13 mouse cellular contexts compared by ENCODE assay signal in the genomic region with DNA sequence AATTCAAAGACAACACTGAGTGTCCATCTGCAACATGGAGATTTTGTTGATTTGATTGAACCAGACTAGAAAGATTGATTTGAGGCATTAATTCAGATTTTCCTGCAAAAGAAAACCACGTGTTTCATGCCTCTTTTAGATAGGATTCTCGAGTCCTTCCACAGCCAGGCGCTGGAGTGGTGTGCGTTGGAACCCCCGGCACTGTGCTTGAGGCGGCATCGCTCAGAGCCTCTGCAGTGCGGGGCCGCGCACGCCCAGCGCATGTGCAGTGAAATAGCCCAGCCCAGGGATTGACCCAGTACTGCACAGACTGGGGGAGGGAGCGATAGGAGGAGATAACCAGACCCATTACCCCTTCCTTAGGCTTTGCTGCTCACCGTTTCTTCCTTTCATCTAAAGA. TPM values are rescaled to one million over a fixed set of nuclear protein-coding genes. Genes with fewer than 3 reads are reported as not detected.
DNase-seq lines count a peak whose midpoint lies in the region; ATAC-seq lines count a peak whose summit lies in the region.
"Had no signal": no experiment of that assay in that cellular context is flagged by ENCODE, and none has a peak within 500 bp of the region (broad histone marks: within the 10 kb centered on the region; RNA-seq: fewer than 3 reads in every experiment).

No protein-coding gene starts in this region.

- peaks cover 13% of the 10 kb centered on the region for H3K4me1 ChIP-seq in forebrain, embryonic 10.5 days
- H3K4me1 ChIP-seq in forebrain, embryonic 16.5 days (replicated peaks; ENCODE audit: control insufficient read depth, insufficient read depth, low read length): peaks cover 7% of the 10 kb centered on the region

- ATAC-seq in forebrain, embryonic 16.5 days: no peak

- no peak overlapping the region for H3K9ac ChIP-seq in forebrain, embryonic 16.5 days (replicated peaks; ENCODE audit: low read depth, low read length)

- peak; percentile 34 for DNase-seq in forebrain, embryonic 10.5 days (ENCODE audit: extremely low spot score, low spot score)
- peak; percentile 40 for DNase-seq in urinary bladder, postnatal 25 days (ENCODE audit: low spot score)
- no peak for DNase-seq in urinary bladder, postnatal 10 days (ENCODE audit: low spot score)
- DNase-seq in kidney, postnatal 14 days: peak; percentile 72
- DNase-seq in testis, postnatal 10 days (ENCODE audit: low spot score): peak; percentile 55
- no peak for DNase-seq in yolk sac, embryonic 10.5 days (ENCODE audit: low spot score)
- DNase-seq in layer of hippocampus, postnatal 14 days (ENCODE audit: low spot score in 2 of 2): no peak
- DNase-seq: B cell, adult 2 months; cerebellum, adult 18-20 months; lung, adult 2 months had no signal

- H3K27me3 ChIP-seq in forebrain, embryonic 10.5 days (ENCODE audit: poor library complexity, severe bottlenecking): peaks cover 100% of the 10 kb centered on the region
- H3K27me3 ChIP-seq in forebrain, embryonic 16.5 days (replicated peaks; ENCODE audit: control insufficient read depth, insufficient read depth, low read length): peaks cover 88% of the 10 kb centered on the region

- H3K4me3 ChIP-seq in forebrain, embryonic 10.5 days: no peak overlapping the region
- H3K4me3 ChIP-seq in forebrain, embryonic 16.5 days (replicated peaks; ENCODE audit: low read length): no peak overlapping the region

- H3K4me2 ChIP-seq in forebrain, embryonic 16.5 days (ENCODE audit: low read length): no peak overlapping the region

- H3K27ac ChIP-seq in forebrain, embryonic 10.5 days: no peak overlapping the region
- H3K27ac ChIP-seq in forebrain, embryonic 16.5 days (ENCODE audit: low read length): no peak overlapping the region

- no peaks in the 10 kb centered on the region for H3K9me3 ChIP-seq in forebrain, embryonic 10.5 days
- H3K9me3 ChIP-seq in forebrain, embryonic 16.5 days (ENCODE audit: control insufficient read depth, low read length): no peaks in the 10 kb centered on the region

- no peaks in the 10 kb centered on the region for H3K36me3 ChIP-seq in forebrain, embryonic 10.5 days (replicated peaks)
- H3K36me3 ChIP-seq in forebrain, embryonic 16.5 days (ENCODE audit: control insufficient read depth, insufficient read depth): no peaks in the 10 kb centered on the region

- under 1% methylated on average over 14 of the region's 14 CpGs for WGBS in forebrain, embryonic 10.5 days
- WGBS in forebrain, embryonic 16.5 days: under 1% methylated on average over 14 of the region's 14 CpGs

RNA-seq across cellular contexts. Expression of gene Hoxd4, which starts 3.2 kb away (rescaled TPM):
- not detected in 2 replicates for polyA plus RNA-seq in forebrain, embryonic 10.5 days (2016; fragmentation: Nextera tagmentation; extraction: Ambion mirVana)
- not detected in 2 replicates for polyA plus RNA-seq in forebrain, embryonic 16.5 days (2015; fragmentation: Nextera tagmentation; extraction: Ambion mirVana)
- total RNA-seq in layer of hippocampus, postnatal 14 days (2021): not detected
- polyA plus RNA-seq: forebrain, embryonic 11.5 days had no signal

RNA-seq across cellular contexts. Expression of gene Hoxd3, which starts 3.2 kb away (rescaled TPM):
- 0.10 TPM in 1 of 2 replicates, not detected in the other for polyA plus RNA-seq in forebrain, embryonic 10.5 days (2016; fragmentation: Nextera tagmentation; extraction: Ambion mirVana)
- not detected in 2 replicates for polyA plus RNA-seq in forebrain, embryonic 16.5 days (2015; fragmentation: Nextera tagmentation; extraction: Ambion mirVana)
- not detected for total RNA-seq in layer of hippocampus, postnatal 14 days (2021)

RNA-seq across cellular contexts. Expression of gene Hoxd8, which starts 10.5 kb away (rescaled TPM):
- polyA plus RNA-seq in forebrain, embryonic 10.5 days (2016; fragmentation: Nextera tagmentation; extraction: Ambion mirVana): not detected in 2 replicates
- polyA plus RNA-seq in forebrain, embryonic 16.5 days (2015; fragmentation: Nextera tagmentation; extraction: Ambion mirVana): not detected in 2 replicates
- not detected for total RNA-seq in layer of hippocampus, postnatal 14 days (2021)
- polyA plus RNA-seq: forebrain, embryonic 11.5 days had no signal

RNA-seq across cellular contexts. Expression of gene Gm28230, which starts 11.6 kb away (rescaled TPM):
- polyA plus RNA-seq in forebrain, embryonic 10.5 days (2016; fragmentation: Nextera tagmentation; extraction: Ambion mirVana): not detected in 2 replicates
- polyA plus RNA-seq in forebrain, embryonic 16.5 days (2015; fragmentation: Nextera tagmentation; extraction: Ambion mirVana): not detected in 2 replicates
- not detected for total RNA-seq in layer of hippocampus, postnatal 14 days (2021)
- total RNA-seq: heart, adult 8-10 months had no signal
- polyA plus RNA-seq: forebrain, embryonic 11.5 days had no signal

RNA-seq across cellular contexts. Expression of gene Hoxd9, which starts 17.4 kb away (rescaled TPM):
- not detected in 2 replicates for polyA plus RNA-seq in forebrain, embryonic 10.5 days (2016; fragmentation: Nextera tagmentation; extraction: Ambion mirVana)
- polyA plus RNA-seq in forebrain, embryonic 16.5 days (2015; fragmentation: Nextera tagmentation; extraction: Ambion mirVana): not detected in 2 replicates
- not detected for total RNA-seq in layer of hippocampus, postnatal 14 days (2021)
- polyA plus RNA-seq: forebrain, embryonic 11.5 days had no signal

Comparison
In these comparisons a context has a peak if more than half of its experiments do, and no peak if none do; other contexts are left out.
1. DNase-seq: peak in forebrain, embryonic 10.5 days (single experiment), urinary bladder, postnatal 25 days (single experiment), kidney, postnatal 14 days (single experiment) and testis, postnatal 10 days (single experiment); none in urinary bladder, postnatal 10 days (single experiment), yolk sac, embryonic 10.5 days (single experiment) and layer of hippocampus, postnatal 14 days (0 of 2).